Mouse (Mus musculus) heart, postnatal 0 days (tissue): ENCODE measurements at regions not wholly inside any gene's neighbourhood (a gene's known extent, or its start where the extent isn't known, plus 50 kb on each side); places are given as distances from the start of the nearest gene placed in this dataset.

Experiments
- ATAC-seq: fragments of 200-750 bp; cut with Nextera tagmentation; 2 replicates; pipeline ENCODE4 v1.8.0; 2017; ENCODE audit warnings: low read depth, moderate number of reproducible peaks, moderate library complexity; ENCODE audit not compliant: insufficient read depth
- DNase-seq: peaks from one replicate; pipeline ENCODE4 v3.0.0-alpha.2; 2016; ENCODE audit warnings: low spot score
- H3K27ac ChIP-seq: fragments of 300-500 bp; sonication (generic); 2 replicates; pipeline ENCODE4 v1.5.1; 2014; ENCODE audit warnings: low read depth, mild to moderate bottlenecking
- H3K27me3 ChIP-seq: fragments of 300-500 bp; sonication (generic); 2 replicates; pipeline ENCODE4 v1.6.1; 2014; ENCODE audit warnings: low read length, mixed read lengths; ENCODE audit not compliant: control insufficient read depth, insufficient read depth
- H3K36me3 ChIP-seq: fragments of 300-500 bp; sonication (generic); replicated peaks from 2 replicates; pipeline ENCODE4 v1.6.1; 2014; ENCODE audit warnings: low read length, mixed read lengths; ENCODE audit not compliant: control insufficient read depth, insufficient read depth
- H3K4me1 ChIP-seq: fragments of 300-500 bp; sonication (generic); 2 replicates; pipeline ENCODE4 v1.6.1; 2014; ENCODE audit warnings: antibody characterized with exemption; ENCODE audit not compliant: control insufficient read depth, insufficient read depth
- H3K4me2 ChIP-seq: fragments of 300-500 bp; sonication (generic); 2 replicates; pipeline ENCODE4 v1.6.1; 2014; ENCODE audit warnings: low read depth, mild to moderate bottlenecking, low read length, moderate library complexity
- H3K4me3 ChIP-seq: fragments of 300-500 bp; sonication (generic); 2 replicates; pipeline ENCODE4 v1.5.1; 2014; ENCODE audit warnings: low read depth, low read length
- H3K9ac ChIP-seq: fragments of 300-500 bp; sonication (generic); replicated peaks from 2 replicates; pipeline ENCODE4 v1.6.1; 2014; ENCODE audit warnings: low read depth, low read length, mixed read lengths
- H3K9me3 ChIP-seq: fragments of 300-500 bp; sonication (generic); replicated peaks from 2 replicates; pipeline ENCODE4 v1.6.1; 2016; ENCODE audit warnings: low read length; ENCODE audit not compliant: control insufficient read depth
- CTCF ChIP-seq: IDR thresholded peaks from 2 replicates; pipeline ENCODE4 v1.5.1; 2016; ENCODE audit warnings: antibody characterized with exemption, control low read depth, low read depth
- EP300 ChIP-seq: IDR thresholded peaks from 2 replicates; pipeline ENCODE4 v1.6.1; 2016; ENCODE audit warnings: antibody characterized with exemption, low read depth
- WGBS: fragments of 180-500 bp; shearing (Covaris S2); extraction: QIAGEN DNeasy Blood & Tissue Kit; methylation state at CpG from one replicate; pipeline ENCODE4 v1.1.7; 2014; 5-methylcytosine and 5-hydroxymethylcytosine counted together

GRCm38 (mm10) chr12:27118581-27118980 is 223.8 kb downstream of the Sox11 start:
- Histone ChIP-seq H3K36me3 (no peaks in the 10 kb centered on the region), H3K9ac (no peak overlapping the region), H3K4me2 (no peak overlapping the region), H3K27me3 (no peaks in the 10 kb centered on the region), H3K4me1 (no peaks in the 10 kb centered on the region), H3K9me3 (no peaks in the 10 kb centered on the region), H3K4me3 (no peak overlapping the region), H3K27ac (no peak overlapping the region)
- WGBS, result 74% methylated on average over 6 of the region's 6 CpGs
- TF ChIP-seq CTCF (no peak), EP300 (no peak)
- no peak for ATAC-seq
- DNase-seq, result no peak

GRCm38 (mm10) chr12:27115392-27115791 is 227.0 kb downstream of the Sox11 start:
- Histone ChIP-seq H3K27me3 (no peaks in the 10 kb centered on the region), H3K36me3 (no peaks in the 10 kb centered on the region), H3K9me3 (no peaks in the 10 kb centered on the region), H3K4me3 (no peak overlapping the region), H3K9ac (no peak overlapping the region), H3K4me2 (no peak overlapping the region), H3K27ac (no peak overlapping the region), H3K4me1 (no peaks in the 10 kb centered on the region)
- DNase-seq (no peak), ATAC-seq (no peak)
- WGBS, result 90% methylated on average over 6 of the region's 6 CpGs
- no peak for TF ChIP-seq EP300
- no peak for TF ChIP-seq CTCF

DNA sequence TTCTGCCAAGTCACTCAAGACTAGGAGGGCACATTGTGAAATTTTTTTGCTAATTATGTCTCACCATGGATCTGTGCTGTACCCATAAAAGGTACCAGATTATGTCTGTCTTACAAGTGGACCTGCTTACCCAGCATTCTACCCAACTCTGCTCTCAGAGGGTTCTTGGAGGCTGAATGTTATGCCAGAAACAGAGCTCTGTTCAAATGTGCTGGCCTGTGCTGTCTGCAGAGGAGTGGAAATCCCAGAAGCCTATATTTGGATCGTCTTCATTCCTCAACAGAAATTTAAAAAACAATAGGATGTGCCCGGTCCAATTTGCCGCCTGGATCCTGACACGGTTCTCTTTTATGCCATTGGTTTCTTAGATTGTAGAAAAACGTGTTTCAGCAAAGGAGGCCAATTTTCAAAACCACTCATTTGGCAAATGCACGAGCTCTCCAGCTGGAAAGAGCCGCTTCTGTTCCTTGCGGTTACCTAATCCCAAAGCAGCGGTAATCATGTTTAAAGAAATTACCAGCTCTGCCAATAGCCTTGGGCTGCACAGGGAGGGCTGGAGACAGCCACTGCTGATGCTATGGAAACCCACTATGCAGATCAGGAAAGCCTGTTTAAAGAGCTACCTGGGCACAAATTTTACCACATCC is 237.3 kb downstream of the Sox11 start:
- no peak overlapping the region for H3K4me2 ChIP-seq
- WGBS, result 80% methylated on average over 9 of the region's 9 CpGs
- H3K27me3 ChIP-seq, result no peaks in the 10 kb centered on the region
- H3K9ac ChIP-seq, result no peak overlapping the region
- no peak for ATAC-seq
- TF ChIP-seq CTCF (no peak), EP300 (no peak)
- no peaks in the 10 kb centered on the region for H3K9me3 ChIP-seq
- H3K4me3 ChIP-seq, result no peak overlapping the region
- no peak for DNase-seq
- H3K4me1 ChIP-seq, result no peaks in the 10 kb centered on the region
- no peaks in the 10 kb centered on the region for H3K36me3 ChIP-seq
- no peak overlapping the region for H3K27ac ChIP-seq

DNA sequence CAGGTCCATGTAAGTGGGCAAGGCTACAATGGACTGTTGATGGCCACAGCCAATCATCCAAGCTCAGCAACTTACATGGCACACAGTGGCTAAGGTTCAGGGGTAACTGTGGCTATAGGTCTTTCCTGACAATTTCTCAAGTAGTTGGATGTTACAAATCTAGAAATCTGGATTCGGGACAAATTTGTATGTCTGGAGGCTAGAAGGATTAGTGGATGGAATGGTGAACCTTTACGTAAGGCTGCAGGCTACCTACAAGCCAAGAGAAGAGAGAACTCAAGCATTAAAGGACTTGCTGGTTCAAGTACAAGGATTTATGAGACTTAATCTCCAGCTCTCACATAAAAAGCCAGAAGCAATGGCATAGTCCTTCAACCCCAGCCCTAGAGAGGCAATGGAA is 239.4 kb downstream of the Sox11 start:
- ATAC-seq, result no peak
- Histone ChIP-seq H3K4me2 (no peak overlapping the region), H3K27ac (no peak overlapping the region), H3K4me1 (no peaks in the 10 kb centered on the region), H3K27me3 (no peaks in the 10 kb centered on the region), H3K9me3 (no peaks in the 10 kb centered on the region), H3K4me3 (no peak overlapping the region), H3K9ac (no peak overlapping the region), H3K36me3 (no peaks in the 10 kb centered on the region)
- no peak for DNase-seq
- WGBS, result 71% methylated on average over 2 of the region's 2 CpGs
- TF ChIP-seq CTCF (no peak), EP300 (no peak)

DNA sequence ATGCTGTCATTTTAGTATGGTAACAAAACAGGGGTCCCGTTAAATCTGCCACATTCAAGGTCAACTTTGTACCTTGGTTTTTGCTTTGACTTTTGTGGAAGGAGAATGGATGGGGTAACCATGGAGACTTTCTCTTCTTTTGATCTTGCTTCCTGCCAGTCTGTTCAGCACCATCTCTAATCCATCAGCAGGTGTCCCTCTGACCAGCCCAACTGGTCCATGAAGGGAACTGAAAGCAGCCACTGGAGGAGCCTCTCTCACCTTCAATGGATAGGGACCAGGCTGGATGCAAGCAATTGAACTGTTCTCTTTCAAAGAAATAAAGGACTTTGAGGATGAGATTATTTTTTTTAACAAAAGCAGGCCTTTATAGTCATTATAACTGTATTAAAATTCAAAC is 253.2 kb downstream of the Sox11 start:
- no peak overlapping the region for H3K9ac ChIP-seq
- 0 out of 2 replicates have a peak, but pooled peaks cover 5% of the 10 kb centered on the region for H3K9me3 ChIP-seq
- H3K27ac ChIP-seq, result no peak overlapping the region
- DNase-seq (no peak), ATAC-seq (no peak)
- WGBS, result 74% methylated on average over 1 of the region's 1 CpGs
- H3K4me2 ChIP-seq, result no peak overlapping the region
- no peak overlapping the region for H3K4me3 ChIP-seq
- H3K4me1 ChIP-seq, result no peaks in the 10 kb centered on the region
- TF ChIP-seq EP300 (no peak), CTCF (no peak)
- no peaks in the 10 kb centered on the region for H3K27me3 ChIP-seq
- H3K36me3 ChIP-seq, result no peaks in the 10 kb centered on the region

GRCm38 (mm10) chr12:27085890-27086289 is 256.5 kb downstream of the Sox11 start:
- Histone ChIP-seq H3K27ac (no peak overlapping the region), H3K4me3 (no peak overlapping the region), H3K4me2 (no peak overlapping the region), H3K9ac (no peak overlapping the region), H3K9me3 (no peaks in the 10 kb centered on the region), H3K4me1 (no peaks in the 10 kb centered on the region), H3K36me3 (no peaks in the 10 kb centered on the region), H3K27me3 (no peaks in the 10 kb centered on the region)
- 89% methylated on average over 2 of the region's 2 CpGs for WGBS
- ATAC-seq (no peak), DNase-seq (no peak)
- TF ChIP-seq CTCF (no peak), EP300 (no peak)
